Mouse (Mus musculus) heart, embryonic 15.5 days (tissue): ENCODE measurements around the gene Adcyap1r1. TPM values are rescaled to one million over a fixed set of nuclear protein-coding genes. Genes with fewer than 3 reads are reported as not detected.

ENCODE experiments used
- ATAC-seq: fragments of 200-750 bp; cut with Nextera tagmentation; replicated peaks from 2 replicates; pipeline ENCODE4 v1.8.0; 2017; ENCODE audit warnings: low read depth, moderate TSS enrichment; ENCODE audit not compliant: insufficient number of reproducible peaks, insufficient read depth, low FRiP score
- H3K27ac ChIP-seq: fragments of 300-500 bp; sonication (generic); 2 replicates; pipeline ENCODE4 v1.5.1; 2015; ENCODE audit warnings: mild to moderate bottlenecking, inconsistent platforms
- H3K27me3 ChIP-seq: fragments of 300-500 bp; sonication (generic); 2 replicates; pipeline ENCODE4 v1.6.1; 2015; ENCODE audit warnings: inconsistent platforms
- H3K36me3 ChIP-seq: fragments of 300-500 bp; sonication (generic); 2 replicates; pipeline ENCODE4 v1.6.1; 2015; ENCODE audit warnings: mild to moderate bottlenecking, inconsistent platforms
- H3K4me1 ChIP-seq: fragments of 300-500 bp; sonication (generic); replicated peaks from 2 replicates; pipeline ENCODE4 v1.6.1; 2015; ENCODE audit warnings: inconsistent platforms
- H3K4me2 ChIP-seq: fragments of 300-500 bp; sonication (generic); 2 replicates; pipeline ENCODE4 v1.6.1; 2015; ENCODE audit warnings: inconsistent platforms, mild to moderate bottlenecking, moderate library complexity
- H3K4me3 ChIP-seq: fragments of 300-500 bp; sonication (generic); 2 replicates; pipeline ENCODE4 v1.5.1; 2015; ENCODE audit warnings: mild to moderate bottlenecking, inconsistent platforms
- H3K9ac ChIP-seq: fragments of 300-500 bp; sonication (generic); 2 replicates; pipeline ENCODE4 v1.6.1; 2015; ENCODE audit warnings: mild to moderate bottlenecking, inconsistent platforms
- H3K9me3 ChIP-seq: fragments of 300-500 bp; sonication (generic); replicated peaks from 2 replicates; pipeline ENCODE4 v1.6.1; 2016; ENCODE audit warnings: inconsistent platforms
- WGBS: fragments of 180-500 bp; shearing (Covaris S2); methylation state at CpG from one replicate; pipeline ENCODE4 v1.1.7; 2015; ENCODE audit warnings: mixed read lengths; 5-methylcytosine and 5-hydroxymethylcytosine counted together
- polyA plus RNA-seq: library from polyadenylated mRNA; unstranded; fragments of >200 nt; fragmentation: Nextera tagmentation; extraction: Ambion mirVana; gene quantifications from 2 replicates; pipeline ENCODE4 v1.2.1, GENCODE M21; 2015

Adcyap1r1 gene
- polyA plus RNA-seq, 1 experiment from 2014 or later = 2.6 TPM

- Histone ChIP-seq H3K36me3 (no peaks in the 10 kb centered on the region), H3K4me2 (no peak overlapping the region), H3K9me3 (no peaks in the 10 kb centered on the region), H3K27me3 (peaks cover 6% of the 10 kb centered on the region; the same call in 1 of the 2 replicates), H3K4me1 (no peaks in the 10 kb centered on the region), H3K4me3 (no peak overlapping the region), H3K27ac (no peak overlapping the region), H3K9ac (no peak overlapping the region)
- 61% methylated on average over 1 of the region's 1 CpGs for WGBS
- ATAC-seq = no peak
These were observed 30.9 kb upstream of the Adcyap1r1 start for GRCm38 (mm10) chr6:55420869-55421361.

DNA sequence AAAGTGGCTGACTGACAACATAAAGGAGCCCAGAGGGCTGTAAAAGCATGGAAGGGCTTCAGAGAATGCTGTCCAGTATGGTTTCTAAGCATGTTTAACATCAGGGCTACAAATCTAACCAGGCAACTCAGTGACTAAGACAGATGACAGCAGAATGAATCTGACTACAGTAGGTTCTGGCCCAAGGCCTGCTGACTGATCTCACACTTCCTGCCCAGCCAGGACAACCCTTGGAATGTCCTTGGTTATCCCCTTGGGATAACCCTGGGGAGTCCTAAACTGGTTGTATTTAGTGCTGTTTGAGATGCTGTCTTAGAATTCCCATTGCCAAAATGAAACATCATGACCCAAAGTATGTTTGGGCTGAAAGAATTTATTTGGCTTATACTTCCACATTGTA, 19.7 kb upstream of the Adcyap1r1 start:
- no peak overlapping the region for H3K4me3 ChIP-seq
- H3K27ac ChIP-seq = no peak overlapping the region
- no peak for ATAC-seq
- no peak overlapping the region for H3K4me2 ChIP-seq
- H3K36me3 ChIP-seq = no peaks in the 10 kb centered on the region
- H3K4me1 ChIP-seq = peaks cover 5% of the 10 kb centered on the region; the same call in 1 of the 2 replicates
- H3K9me3 ChIP-seq = no peaks in the 10 kb centered on the region
- no peak overlapping the region for H3K9ac ChIP-seq
- 0 out of 2 replicates have a peak, but pooled peaks cover 2% of the 10 kb centered on the region for H3K27me3 ChIP-seq

DNA sequence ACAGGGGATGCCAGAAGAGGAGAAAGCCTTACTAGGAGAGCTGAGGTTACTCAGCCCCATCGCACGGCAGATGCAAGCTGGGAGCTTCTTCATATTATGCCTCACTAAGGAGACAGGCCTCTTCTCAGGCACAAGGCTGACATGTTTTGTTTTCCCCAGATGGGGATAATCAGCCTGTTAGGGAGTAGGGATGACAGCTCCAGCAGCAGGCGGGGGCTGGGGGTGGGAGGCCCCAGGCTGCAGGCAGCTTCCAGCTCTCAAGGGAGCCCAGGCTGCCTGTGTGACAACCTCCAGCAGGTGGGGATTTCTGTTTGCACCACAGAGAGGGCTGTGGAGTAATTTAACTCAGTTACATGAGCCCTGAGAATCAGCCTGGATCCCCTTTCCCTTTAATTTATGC, 17.4 kb upstream of the Adcyap1r1 start:
- Histone ChIP-seq H3K4me1 (peaks cover 5% of the 10 kb centered on the region; the same call in 1 of the 2 replicates), H3K36me3 (no peaks in the 10 kb centered on the region), H3K27me3 (peaks cover 7% of the 10 kb centered on the region; the same call in 1 of the 2 replicates), H3K9ac (no peak overlapping the region), H3K4me2 (no peak overlapping the region), H3K27ac (no peak overlapping the region), H3K4me3 (no peak overlapping the region), H3K9me3 (no peaks in the 10 kb centered on the region)
- ATAC-seq = peak; percentile 77
- WGBS = 27% methylated on average over 3 of the region's 3 CpGs

- Histone ChIP-seq H3K36me3 (no peaks in the 10 kb centered on the region), H3K4me1 (peaks cover 5% of the 10 kb centered on the region; the same call in 1 of the 2 replicates), H3K27me3 (peaks cover 8% of the 10 kb centered on the region; the same call in 1 of the 2 replicates), H3K27ac (no peak overlapping the region), H3K4me2 (no peak overlapping the region), H3K9me3 (no peaks in the 10 kb centered on the region), H3K9ac (no peak overlapping the region), H3K4me3 (no peak overlapping the region)
- ATAC-seq = no peak
- WGBS = 56% methylated on average over 8 of the region's 8 CpGs
These were observed 16.3 kb upstream of the Adcyap1r1 start for GRCm38 (mm10) chr6:55435266-55436159.

DNA sequence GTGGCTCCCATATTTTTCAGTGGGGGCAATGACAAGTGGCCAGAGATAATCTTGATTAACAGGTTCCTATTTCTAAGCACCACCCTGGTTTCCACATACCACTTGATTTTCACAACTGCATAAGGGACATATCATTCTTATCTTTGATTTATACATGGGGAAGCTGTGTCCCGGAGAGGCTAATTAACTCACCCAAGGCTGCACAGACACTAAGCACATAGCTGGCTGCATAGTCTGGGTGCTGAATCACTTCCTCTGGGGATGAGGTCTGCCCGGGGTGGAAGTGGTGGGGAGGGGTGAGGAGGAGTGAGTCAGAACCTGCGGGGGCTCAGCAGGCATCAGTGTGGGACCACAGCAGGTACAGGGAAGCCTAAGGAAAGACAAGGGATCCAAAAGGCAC, 13.9 kb upstream of the Adcyap1r1 start:
- no peak overlapping the region for H3K4me3 ChIP-seq
- 22% methylated on average over 3 of the region's 3 CpGs for WGBS
- H3K9ac ChIP-seq = no peak overlapping the region

GRCm38 (mm10) chr6:55438837-55439236, 12.9 kb upstream of the Adcyap1r1 start:
- H3K4me2 ChIP-seq = no peak overlapping the region
- no peak overlapping the region for H3K9ac ChIP-seq
- H3K27ac ChIP-seq = no peak overlapping the region
- H3K27me3 ChIP-seq = peaks cover 25% of the 10 kb centered on the region
- H3K36me3 ChIP-seq = no peaks in the 10 kb centered on the region
- 49% methylated on average over 2 of the region's 2 CpGs for WGBS
- ATAC-seq = no peak
- H3K4me1 ChIP-seq = peaks cover 5% of the 10 kb centered on the region; the same call in 1 of the 2 replicates
- no peaks in the 10 kb centered on the region for H3K9me3 ChIP-seq
- no peak overlapping the region for H3K4me3 ChIP-seq

More for the DNA sequence above, 13.9 kb upstream of the Adcyap1r1 start:
- no peak overlapping the region for H3K27ac ChIP-seq
- ATAC-seq = no peak
- H3K36me3 ChIP-seq = no peaks in the 10 kb centered on the region
- H3K27me3 ChIP-seq = peaks cover 21% of the 10 kb centered on the region
- no peak overlapping the region for H3K4me2 ChIP-seq
- no peaks in the 10 kb centered on the region for H3K9me3 ChIP-seq
- H3K4me1 ChIP-seq = peaks cover 5% of the 10 kb centered on the region; the same call in 1 of the 2 replicates

GRCm38 (mm10) chr6:55443927-55444688, 7.7 kb upstream of the Adcyap1r1 start:
- H3K27me3 ChIP-seq = peaks cover 34% of the 10 kb centered on the region
- H3K9me3 ChIP-seq = no peaks in the 10 kb centered on the region
- H3K4me3 ChIP-seq = no peak overlapping the region

GRCm38 (mm10) chr6:55444721-55445120, 7.1 kb upstream of the Adcyap1r1 start:
- no peak for ATAC-seq
- no peaks in the 10 kb centered on the region for H3K36me3 ChIP-seq
- H3K9me3 ChIP-seq = no peaks in the 10 kb centered on the region
- no peaks in the 10 kb centered on the region for H3K4me1 ChIP-seq
- no peak overlapping the region for H3K27ac ChIP-seq
- no peak overlapping the region for H3K9ac ChIP-seq
- H3K4me3 ChIP-seq = no peak overlapping the region
- H3K27me3 ChIP-seq = peaks cover 40% of the 10 kb centered on the region
- WGBS = 45% methylated on average over 4 of the region's 4 CpGs
- H3K4me2 ChIP-seq = no peak overlapping the region

More at GRCm38 (mm10) chr6:55443927-55444688, 7.7 kb upstream of the Adcyap1r1 start:
- H3K4me2 ChIP-seq = no peak overlapping the region
- H3K27ac ChIP-seq = no peak overlapping the region
- H3K9ac ChIP-seq = no peak overlapping the region
- ATAC-seq = no peak
- H3K4me1 ChIP-seq = no peaks in the 10 kb centered on the region
- 28% methylated on average over 2 of the region's 2 CpGs for WGBS
- no peaks in the 10 kb centered on the region for H3K36me3 ChIP-seq

- Histone ChIP-seq H3K36me3 (no peaks in the 10 kb centered on the region), H3K27me3 (peaks cover 61% of the 10 kb centered on the region), H3K9me3 (no peaks in the 10 kb centered on the region), H3K4me1 (peaks cover 13% of the 10 kb centered on the region), H3K4me3 (no peak overlapping the region), H3K4me2 (no peak overlapping the region), H3K9ac (no peak overlapping the region), H3K27ac (no peak overlapping the region)
- ATAC-seq = no peak
- WGBS = 52% methylated on average over 9 of the region's 9 CpGs
These were observed 3.6 kb upstream of the Adcyap1r1 start for GRCm38 (mm10) chr6:55448199-55448598.

DNA sequence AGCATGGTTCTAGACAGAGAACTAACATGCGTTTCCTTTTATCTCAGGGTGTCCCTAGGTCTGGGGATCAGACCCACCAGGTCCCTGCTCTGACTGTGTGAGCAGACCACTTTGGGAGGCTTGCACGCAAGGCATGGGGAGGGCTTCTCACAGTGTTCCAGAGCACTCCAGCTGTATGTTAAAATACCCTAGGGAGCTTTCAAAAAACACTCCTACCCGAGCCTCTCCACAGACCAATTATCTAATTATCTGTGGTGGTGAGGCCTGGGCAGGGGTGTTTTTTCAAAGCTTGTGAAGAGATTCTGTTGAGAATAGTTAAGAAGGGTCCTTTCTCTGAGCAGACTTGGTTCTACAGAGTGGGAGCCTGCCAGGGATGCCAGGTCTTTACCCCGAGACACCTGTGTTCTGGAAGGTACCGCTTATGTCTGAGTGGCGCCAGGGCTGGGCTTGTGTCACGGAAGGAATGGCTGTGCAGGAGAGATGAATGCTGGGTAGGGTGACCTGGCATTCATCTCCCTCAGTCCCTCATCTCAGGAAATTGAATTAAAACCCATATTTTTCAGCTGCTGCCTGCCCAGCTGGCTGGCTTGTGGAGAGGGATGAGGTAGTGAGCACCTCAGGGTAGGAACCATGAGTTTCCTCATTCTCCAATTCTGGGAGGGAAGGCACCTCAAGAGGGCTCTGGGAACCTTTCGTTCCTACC, 2.7 kb upstream of the Adcyap1r1 start:
- WGBS = 63% methylated on average over 8 of the region's 8 CpGs
- Histone ChIP-seq H3K27ac (no peak overlapping the region), H3K9me3 (no peaks in the 10 kb centered on the region), H3K4me3 (no peak overlapping the region), H3K4me1 (peaks cover 19% of the 10 kb centered on the region), H3K36me3 (no peaks in the 10 kb centered on the region), H3K27me3 (peaks cover 62% of the 10 kb centered on the region), H3K9ac (no peak overlapping the region), H3K4me2 (no peak overlapping the region)
- no peak for ATAC-seq

- peaks cover 85% of the 10 kb centered on the region for H3K27me3 ChIP-seq
- H3K36me3 ChIP-seq = no peaks in the 10 kb centered on the region
- H3K9me3 ChIP-seq = no peaks in the 10 kb centered on the region
- peak overlapping the region; percentile 83 for H3K4me2 ChIP-seq
- WGBS = 4% methylated on average over 24 of the region's 24 CpGs
- H3K4me3 ChIP-seq = peak overlapping the region; percentile 52
- ATAC-seq = 0 out of 2 replicates have a peak, but pooled peaks have one; percentile 15
- peak overlapping the region; percentile 33; the same call in 1 of the 2 replicates for H3K9ac ChIP-seq
- peaks cover 19% of the 10 kb centered on the region for H3K4me1 ChIP-seq
- H3K27ac ChIP-seq = no peak overlapping the region
These were observed 603 bp downstream of the Adcyap1r1 start for GRCm38 (mm10) chr6:55452381-55452780.
